Mouse (Mus musculus): ENCODE measurements at regions not wholly inside any gene's neighbourhood (a gene's known extent, or its start where the extent isn't known, plus 50 kb on each side); places are given as distances from the start of the nearest gene placed in this dataset.

GRCm38 (mm10) chr13:72131341-72131740, 167.8 kb upstream of the Irx1 start:
- H3K27me3 ChIP-seq (ENCODE audit: insufficient read depth, low read length), result 0 out of 2 replicates have a peak, but pooled peaks cover 2% of the 10 kb centered on the region
- no peaks in the 10 kb centered on the region for H3K36me3 ChIP-seq (ENCODE audit: insufficient read depth, low read length)
- H3K4me1 ChIP-seq (replicated peaks; ENCODE audit: low read depth, low read length), result no peaks in the 10 kb centered on the region
- H3K4me3 ChIP-seq (replicated peaks; ENCODE audit: low read length), result no peak overlapping the region
- H3K9me3 ChIP-seq (ENCODE audit: low read length), result no peaks in the 10 kb centered on the region
- no peak for TF ChIP-seq POU5F1 (IDR thresholded peaks at IDR 0.05; ENCODE audit: borderline replicate concordance, low read length)

- Histone ChIP-seq H3K4me3 (replicated peaks; ENCODE audit: low read length) (no peak overlapping the region), H3K9me3 (ENCODE audit: low read length) (no peaks in the 10 kb centered on the region), H3K36me3 (ENCODE audit: insufficient read depth, low read length) (no peaks in the 10 kb centered on the region), H3K4me1 (replicated peaks; ENCODE audit: low read depth, low read length) (no peaks in the 10 kb centered on the region), H3K27me3 (ENCODE audit: insufficient read depth, low read length) (0 out of 2 replicates have a peak, but pooled peaks cover 2% of the 10 kb centered on the region)
- TF ChIP-seq POU5F1 (IDR thresholded peaks at IDR 0.05; ENCODE audit: borderline replicate concordance, low read length) (no peak), CTCF (conservative IDR thresholded peaks at IDR 0.05; ENCODE audit: low read length) (no peak), NANOG (IDR thresholded peaks at IDR 0.05; ENCODE audit: borderline replicate concordance, low read length) (no peak)
These were observed 170.7 kb upstream of the Irx1 start for GRCm38 (mm10) chr13:72134101-72134768.

GRCm38 (mm10) chr13:72166225-72166624, 202.7 kb upstream of the Irx1 start:
- Histone ChIP-seq H3K4me3 (replicated peaks; ENCODE audit: low read length) (no peak overlapping the region), H3K27me3 (ENCODE audit: insufficient read depth, low read length) (no peaks in the 10 kb centered on the region), H3K36me3 (ENCODE audit: insufficient read depth, low read length) (no peaks in the 10 kb centered on the region), H3K4me1 (replicated peaks; ENCODE audit: low read depth, low read length) (no peaks in the 10 kb centered on the region), H3K9me3 (ENCODE audit: low read length) (no peaks in the 10 kb centered on the region)
- no peak for TF ChIP-seq CTCF (conservative IDR thresholded peaks at IDR 0.05; ENCODE audit: low read length)
- no peak for TF ChIP-seq NANOG (IDR thresholded peaks at IDR 0.05; ENCODE audit: borderline replicate concordance, low read length)
- no peak for TF ChIP-seq POU5F1 (IDR thresholded peaks at IDR 0.05; ENCODE audit: borderline replicate concordance, low read length)

GRCm38 (mm10) chr13:72167434-72167833, 203.9 kb upstream of the Irx1 start:
- Histone ChIP-seq H3K4me1 (replicated peaks; ENCODE audit: low read depth, low read length) (no peaks in the 10 kb centered on the region), H3K36me3 (ENCODE audit: insufficient read depth, low read length) (no peaks in the 10 kb centered on the region), H3K27me3 (ENCODE audit: insufficient read depth, low read length) (no peaks in the 10 kb centered on the region), H3K4me3 (replicated peaks; ENCODE audit: low read length) (no peak overlapping the region), H3K9me3 (ENCODE audit: low read length) (no peaks in the 10 kb centered on the region)
- no peak for TF ChIP-seq CTCF (conservative IDR thresholded peaks at IDR 0.05; ENCODE audit: low read length)
- TF ChIP-seq POU5F1 (IDR thresholded peaks at IDR 0.05; ENCODE audit: borderline replicate concordance, low read length), result no peak
- no peak for TF ChIP-seq NANOG (IDR thresholded peaks at IDR 0.05; ENCODE audit: borderline replicate concordance, low read length)

GRCm38 (mm10) chr13:72183636-72184035, 220.1 kb upstream of the Irx1 start:
- Histone ChIP-seq H3K9me3 (ENCODE audit: low read length) (no peaks in the 10 kb centered on the region), H3K4me1 (replicated peaks; ENCODE audit: low read depth, low read length) (no peaks in the 10 kb centered on the region), H3K4me3 (replicated peaks; ENCODE audit: low read length) (no peak overlapping the region), H3K36me3 (ENCODE audit: insufficient read depth, low read length) (no peaks in the 10 kb centered on the region), H3K27me3 (ENCODE audit: insufficient read depth, low read length) (no peaks in the 10 kb centered on the region)
- no peak for TF ChIP-seq NANOG (IDR thresholded peaks at IDR 0.05; ENCODE audit: borderline replicate concordance, low read length)
- TF ChIP-seq POU5F1 (IDR thresholded peaks at IDR 0.05; ENCODE audit: borderline replicate concordance, low read length), result no peak
- TF ChIP-seq CTCF (conservative IDR thresholded peaks at IDR 0.05; ENCODE audit: low read length), result no peak

- H3K4me1 ChIP-seq (replicated peaks; ENCODE audit: low read depth, low read length), result no peaks in the 10 kb centered on the region
- H3K9me3 ChIP-seq (ENCODE audit: low read length), result no peaks in the 10 kb centered on the region
- H3K4me3 ChIP-seq (replicated peaks; ENCODE audit: low read length), result no peak overlapping the region
- H3K27me3 ChIP-seq (ENCODE audit: insufficient read depth, low read length), result no peaks in the 10 kb centered on the region
- TF ChIP-seq POU5F1 (IDR thresholded peaks at IDR 0.05; ENCODE audit: borderline replicate concordance, low read length), result no peak
- TF ChIP-seq CTCF (conservative IDR thresholded peaks at IDR 0.05; ENCODE audit: low read length), result no peak
- TF ChIP-seq NANOG (IDR thresholded peaks at IDR 0.05; ENCODE audit: borderline replicate concordance, low read length), result no peak
- H3K36me3 ChIP-seq (ENCODE audit: insufficient read depth, low read length), result no peaks in the 10 kb centered on the region
These were observed 220.8 kb upstream of the Irx1 start for GRCm38 (mm10) chr13:72184116-72184845.

GRCm38 (mm10) chr13:72184846-72185118, 221.3 kb upstream of the Irx1 start:
- Histone ChIP-seq H3K36me3 (ENCODE audit: insufficient read depth, low read length) (no peaks in the 10 kb centered on the region), H3K4me1 (replicated peaks; ENCODE audit: low read depth, low read length) (no peaks in the 10 kb centered on the region), H3K27me3 (ENCODE audit: insufficient read depth, low read length) (no peaks in the 10 kb centered on the region), H3K4me3 (replicated peaks; ENCODE audit: low read length) (no peak overlapping the region), H3K9me3 (ENCODE audit: low read length) (no peaks in the 10 kb centered on the region)
- TF ChIP-seq POU5F1 (IDR thresholded peaks at IDR 0.05; ENCODE audit: borderline replicate concordance, low read length) (no peak), NANOG (IDR thresholded peaks at IDR 0.05; ENCODE audit: borderline replicate concordance, low read length) (no peak), CTCF (conservative IDR thresholded peaks at IDR 0.05; ENCODE audit: low read length) (no peak)

- Histone ChIP-seq H3K9me3 (ENCODE audit: low read length) (peaks cover 38% of the 10 kb centered on the region), H3K4me1 (replicated peaks; ENCODE audit: low read depth, low read length) (no peaks in the 10 kb centered on the region), H3K36me3 (ENCODE audit: insufficient read depth, low read length) (no peaks in the 10 kb centered on the region), H3K4me3 (replicated peaks; ENCODE audit: low read length) (no peak overlapping the region), H3K27me3 (ENCODE audit: insufficient read depth, low read length) (no peaks in the 10 kb centered on the region)
- TF ChIP-seq NANOG (IDR thresholded peaks at IDR 0.05; ENCODE audit: borderline replicate concordance, low read length) (no peak), POU5F1 (IDR thresholded peaks at IDR 0.05; ENCODE audit: borderline replicate concordance, low read length) (no peak), CTCF (conservative IDR thresholded peaks at IDR 0.05; ENCODE audit: low read length) (no peak)
These were observed 232.4 kb upstream of the Irx1 start for GRCm38 (mm10) chr13:72195881-72196280.
